ENCODE assay signal across 10 mouse cellular contexts in the genomic region with DNA sequence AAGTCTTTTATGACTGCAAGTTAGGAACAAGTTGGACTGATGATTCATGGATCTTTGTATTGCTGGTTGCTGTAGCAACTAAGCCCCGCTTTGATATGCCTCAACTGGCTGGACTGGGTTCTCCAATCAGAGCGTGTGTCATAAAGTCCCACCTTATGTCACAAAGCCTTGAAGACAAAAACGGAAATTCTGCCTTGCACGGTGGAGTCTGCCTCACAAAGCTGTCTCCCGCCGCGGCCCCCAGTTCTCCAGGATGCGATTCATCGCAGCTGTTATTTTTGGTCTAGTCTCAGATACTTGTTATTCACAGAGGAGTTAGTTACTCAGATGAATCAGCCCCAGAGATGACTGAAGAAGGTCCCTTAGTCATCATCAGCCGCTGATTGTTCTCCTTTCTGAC. TPM values are rescaled to one million over a fixed set of nuclear protein-coding genes. Genes with fewer than 3 reads are reported as not detected.
A peak's percentile ranks its signal among the peaks of the same experiment; 100 is the strongest.
DNase-seq lines count a peak whose midpoint lies in the region; ATAC-seq and TF ChIP-seq lines count a peak whose summit lies in the region.
"Had no signal": no experiment of that assay in that cellular context is flagged by ENCODE, and none has a peak within 500 bp of the region (broad histone marks: within the 10 kb centered on the region; RNA-seq: fewer than 3 reads in every experiment).

No protein-coding gene starts in this region.

- no peak overlapping the region for H3K9ac ChIP-seq in forebrain, postnatal 0 days
- no peak overlapping the region for H3K9ac ChIP-seq in forebrain, embryonic 11.5 days (ENCODE audit: low read length)
- 0 out of 2 replicates have a peak overlapping the region, but pooled peaks have one; percentile 46 for H3K9ac ChIP-seq in CH12.LX (ENCODE audit: insufficient read depth, low read depth)
- H3K9ac ChIP-seq in neural tube, embryonic 15.5 days (replicated peaks) = no peak overlapping the region
- H3K9ac ChIP-seq: heart, embryonic 15.5 days had no signal

- H3K4me1 ChIP-seq in forebrain, postnatal 0 days (ENCODE audit: insufficient read depth) = peaks cover 5% of the 10 kb centered on the region; the same call in 1 of the 2 replicates
- no peaks in the 10 kb centered on the region for H3K4me1 ChIP-seq in forebrain, embryonic 11.5 days (replicated peaks; ENCODE audit: control insufficient read depth, insufficient read depth, low read length)
- H3K4me1 ChIP-seq in CH12.LX (ENCODE audit: control insufficient read depth in 1 of 2, insufficient read depth in 2 of 2) = peaks cover 31 to 64% of the 10 kb centered on the region in 2 experiments
- no peaks in the 10 kb centered on the region for H3K4me1 ChIP-seq in neural tube, embryonic 15.5 days
- H3K4me1 ChIP-seq: heart, embryonic 15.5 days had no signal

- no peak for TF ChIP-seq POLR2A in CH12.LX (IDR thresholded peaks at IDR 0.05; ENCODE audit: low read depth, low read length)

- H3K4me3 ChIP-seq in forebrain, postnatal 0 days (ENCODE audit: low read depth, low read length) = no peak overlapping the region
- H3K4me3 ChIP-seq in forebrain, embryonic 11.5 days (ENCODE audit: low read depth, low read length) = no peak overlapping the region
- H3K4me3 ChIP-seq in CH12.LX (replicated peaks in 1 of 3; ENCODE audit: low read depth in 2 of 3, low read length in 2 of 3, poor library complexity in 1 of 3) = no peak overlapping the region
- no peak overlapping the region for H3K4me3 ChIP-seq in gastrocnemius, adult 2 months
- no peak overlapping the region for H3K4me3 ChIP-seq in neural tube, embryonic 15.5 days (replicated peaks)
- H3K4me3 ChIP-seq: heart, embryonic 15.5 days had no signal

- intact Hi-C loops in gastrocnemius, adult 2 months (cut with DNase I) = loop anchor here (5.0 kb wide), 1 partner anchor 33 kb away; no protein-coding TSS in a partner anchor

- in situ Hi-C loops in CH12.LX (cut with MboI; ENCODE audit: low pct_ligation_motif_present, low pct_unique_long_range_greater_than_20kb, low sequenced_read_pairs) = no loop called here

- no peaks in the 10 kb centered on the region for H3K36me3 ChIP-seq in forebrain, postnatal 0 days (ENCODE audit: insufficient read depth)
- no peaks in the 10 kb centered on the region for H3K36me3 ChIP-seq in forebrain, embryonic 11.5 days (ENCODE audit: control insufficient read depth, insufficient read depth, low read length)
- no peaks in the 10 kb centered on the region for H3K36me3 ChIP-seq in CH12.LX (replicated peaks in 1 of 2; ENCODE audit: control insufficient read depth in 1 of 2, insufficient read depth in 1 of 2, low read length in 1 of 2)
- H3K36me3 ChIP-seq in neural tube, embryonic 15.5 days = no peaks in the 10 kb centered on the region
- H3K36me3 ChIP-seq: G1E; heart, embryonic 15.5 days had no signal

- H3K79me2 ChIP-seq in CH12.LX (replicated peaks; ENCODE audit: control insufficient read depth, extremely low read depth, insufficient read depth, poor library complexity, severe bottlenecking) = no peaks in the 10 kb centered on the region

- H3K27me3 ChIP-seq in forebrain, postnatal 0 days (ENCODE audit: insufficient read depth, low read length) = no peaks in the 10 kb centered on the region
- H3K27me3 ChIP-seq in forebrain, embryonic 11.5 days (ENCODE audit: control insufficient read depth, insufficient read depth, low read length) = 0 out of 2 replicates have a peak, but pooled peaks cover 2% of the 10 kb centered on the region
- H3K27me3 ChIP-seq in CH12.LX (replicated peaks) = no peaks in the 10 kb centered on the region
- no peaks in the 10 kb centered on the region for H3K27me3 ChIP-seq in neural tube, embryonic 15.5 days (replicated peaks)
- H3K27me3 ChIP-seq: heart, embryonic 15.5 days had no signal

- peak; percentile 85 for ATAC-seq in forebrain, postnatal 0 days
- no peak; the same call in 1 of the 2 replicates for ATAC-seq in forebrain, embryonic 11.5 days (replicated peaks; ENCODE audit: low FRiP score)
- no peak for ATAC-seq in neural tube, embryonic 15.5 days (ENCODE audit: low FRiP score)

- no peaks in the 10 kb centered on the region for H3K9me3 ChIP-seq in forebrain, postnatal 0 days (ENCODE audit: low read length)
- no peaks in the 10 kb centered on the region for H3K9me3 ChIP-seq in forebrain, embryonic 11.5 days (ENCODE audit: control insufficient read depth, low read length)
- H3K9me3 ChIP-seq in CH12.LX (replicated peaks; ENCODE audit: low read length) = no peaks in the 10 kb centered on the region
- no peaks in the 10 kb centered on the region for H3K9me3 ChIP-seq in neural tube, embryonic 15.5 days (replicated peaks)
- H3K9me3 ChIP-seq: G1E; heart, embryonic 15.5 days had no signal

- DNase-seq in forebrain, postnatal 0 days = peak; percentile 33
- DNase-seq in forebrain, embryonic 11.5 days (ENCODE audit: low spot score) = no peak
- DNase-seq in CH12.LX (ENCODE audit: extremely low read depth) = peak; percentile 91
- DNase-seq in frontal cortex, postnatal 10 days (ENCODE audit: low spot score in 2 of 2) = peak; percentile 56 to 76
- DNase-seq in layer of hippocampus, postnatal 14 days (ENCODE audit: low spot score in 2 of 2) = peak; percentile 52 to 77
- DNase-seq in right cerebral cortex, postnatal 14 days = peak; percentile 62
- no peak for DNase-seq in gastrocnemius, adult 2 months

- H3K27ac ChIP-seq in forebrain, postnatal 0 days (ENCODE audit: low read depth, low read length) = no peak overlapping the region
- no peak overlapping the region for H3K27ac ChIP-seq in forebrain, embryonic 11.5 days (ENCODE audit: low read depth, low read length)
- H3K27ac ChIP-seq in CH12.LX (ENCODE audit: insufficient read depth, low read depth) = peak overlapping the region; percentile 97; the same call in 1 of the 2 replicates
- no peak overlapping the region for H3K27ac ChIP-seq in gastrocnemius, adult 2 months
- H3K27ac ChIP-seq in neural tube, embryonic 15.5 days (replicated peaks) = no peak overlapping the region
- H3K27ac ChIP-seq: heart, embryonic 15.5 days had no signal

- TF ChIP-seq EP300 in CH12.LX (IDR thresholded peaks at IDR 0.05; ENCODE audit: low read length) = peak; percentile 54; the same call in 1 of the 2 replicates

- TF ChIP-seq RAD21 in CH12.LX (IDR thresholded peaks at IDR 0.05; ENCODE audit: low read depth, low read length) = no peak

- no peak overlapping the region for H3K4me2 ChIP-seq in forebrain, postnatal 0 days (ENCODE audit: low read depth)
- no peak overlapping the region for H3K4me2 ChIP-seq in forebrain, embryonic 11.5 days (ENCODE audit: low read depth, low read length, severe bottlenecking)
- H3K4me2 ChIP-seq in CH12.LX (ENCODE audit: insufficient read depth, low read depth, poor library complexity, severe bottlenecking) = peak overlapping the region; percentile 83
- no peak overlapping the region for H3K4me2 ChIP-seq in neural tube, embryonic 15.5 days
- H3K4me2 ChIP-seq: heart, embryonic 15.5 days had no signal

- WGBS in forebrain, postnatal 0 days = 53% methylated on average over 10 of the region's 10 CpGs
- 69% methylated on average over 10 of the region's 10 CpGs for whole genome bisulfite sequencing in forebrain, embryonic 11.5 days
- 69% methylated on average over 10 of the region's 10 CpGs for WGBS in neural tube, embryonic 15.5 days

- dilution Hi-C loops in CH12.LX (cut with MboI; ENCODE audit: extremely low pct_ligation_motif_present, extremely low pct_unique_long_range_greater_than_20kb, low sequenced_read_pairs) = no loop called here

- TF ChIP-seq CTCF in forebrain, postnatal 0 days (IDR thresholded peaks at IDR 0.05; ENCODE audit: low read depth) = no peak
- no peak for TF ChIP-seq CTCF in CH12.LX (conservative IDR thresholded peaks at IDR 0.05 in 1 of 2, IDR thresholded peaks at IDR 0.05 in 1 of 2; ENCODE audit: low read depth in 2 of 2, low read length in 2 of 2)
- TF ChIP-seq CTCF in gastrocnemius, adult 2 months (IDR thresholded peaks at IDR 0.05) = no peak

TF ChIP-seq in CH12.LX, 34 proteins besides CTCF, POLR2A, EP300 and RAD21 (continues in another document):
- TF ChIP-seq ELF1 (IDR thresholded peaks at IDR 0.05; ENCODE audit: low read depth, low read length) (no peak), KAT2A (IDR thresholded peaks at IDR 0.05; ENCODE audit: insufficient replicate concordance, low read length) (no peak), GABPA (IDR thresholded peaks at IDR 0.05; ENCODE audit: insufficient replicate concordance, low read depth, low read length) (no peak), ZC3H11A (IDR thresholded peaks at IDR 0.05; ENCODE audit: low read depth, low read length) (no peak), IRF4 (IDR thresholded peaks at IDR 0.05; ENCODE audit: low read depth, low read length) (peak; percentile 84), CHD1 (IDR thresholded peaks at IDR 0.05; ENCODE audit: low read depth, low read length) (no peak), ZKSCAN1 (IDR thresholded peaks at IDR 0.05; ENCODE audit: borderline replicate concordance, low read depth, low read length) (no peak), ETS1 (conservative IDR thresholded peaks at IDR 0.05; ENCODE audit: low read depth, low read length) (peak; percentile 95), TBP (conservative IDR thresholded peaks at IDR 0.05; ENCODE audit: low read depth, low read length) (no peak), MXI1 (IDR thresholded peaks at IDR 0.05; ENCODE audit: low read depth, low read length) (peak; percentile 66), NELFE (IDR thresholded peaks at IDR 0.05; ENCODE audit: low read depth, low read length) (no peak), MAX (IDR thresholded peaks at IDR 0.05; ENCODE audit: low read length) (no peak)

RNA-seq across cellular contexts. Expression of gene Ociad2, which starts 3.5 kb away (rescaled TPM):
- total RNA-seq in forebrain, postnatal 0 days (2014; rRNA removed) = 12.7 and 16.5 TPM in 2 replicates
- polyA plus RNA-seq in forebrain, postnatal 0 days (2015; fragmentation: Nextera tagmentation; extraction: Ambion mirVana) = 25.5 and 30.6 TPM in 2 replicates
- polyA plus RNA-seq in forebrain, embryonic 11.5 days (2014; fragmentation: Nextera tagmentation; extraction: Ambion mirVana) = 8.8 and 9.1 TPM in 2 replicates
- total RNA-seq in CH12.LX (2012; rRNA removed) (5.3 and 6.3 TPM in 2 replicates), CH12.LX (2014; rRNA removed) (1.9 and 2.3 TPM in 2 replicates)
- 3.2 and 4.4 TPM in 2 replicates for polyA plus RNA-seq in CH12.LX (2012; ENCODE audit: insufficient read length, low read depth)
- total RNA-seq in layer of hippocampus, postnatal 14 days (2021) = 100 to 1,000 TPM; 108 to 112 TPM
- 10 to 100 TPM; 36.9 to 56.5 TPM for total RNA-seq in gastrocnemius, adult 2 months (2021)
- polyA plus RNA-seq in neural tube, embryonic 15.5 days (2015; fragmentation: Nextera tagmentation; extraction: Ambion mirVana) = 25.4 and 35.8 TPM in 2 replicates
- polyA plus RNA-seq: G1E had no signal

RNA-seq across cellular contexts. Expression of gene Ociad1, which starts 51.7 kb away (rescaled TPM):
- 237 and 265 TPM in 2 replicates for total RNA-seq in forebrain, postnatal 0 days (2014; rRNA removed)
- polyA plus RNA-seq in forebrain, postnatal 0 days (2015; fragmentation: Nextera tagmentation; extraction: Ambion mirVana) = 336 and 379 TPM in 2 replicates
- polyA plus RNA-seq in forebrain, embryonic 11.5 days (2014; fragmentation: Nextera tagmentation; extraction: Ambion mirVana) = 143 and 144 TPM in 2 replicates
- total RNA-seq in CH12.LX (2012; rRNA removed) (153 and 164 TPM in 2 replicates), CH12.LX (2014; rRNA removed) (292 and 359 TPM in 2 replicates)
- polyA plus RNA-seq in CH12.LX (2012; ENCODE audit: insufficient read length, low read depth) = 285 and 329 TPM in 2 replicates
- total RNA-seq in layer of hippocampus, postnatal 14 days (2021) = 100 to 1,000 TPM; 390 to 412 TPM
- 100 to 1,000 TPM; 147 to 166 TPM for total RNA-seq in gastrocnemius, adult 2 months (2021)
- polyA plus RNA-seq in neural tube, embryonic 15.5 days (2015; fragmentation: Nextera tagmentation; extraction: Ambion mirVana) = 376 and 411 TPM in 2 replicates

Comparison
In these comparisons a context has a peak if more than half of its experiments do, and no peak if none do; other contexts are left out.
1. DNase-seq: peak in forebrain, postnatal 0 days (single experiment), CH12.LX (single experiment), frontal cortex, postnatal 10 days (2 of 2), layer of hippocampus, postnatal 14 days (2 of 2) and right cerebral cortex, postnatal 14 days (single experiment); none in forebrain, embryonic 11.5 days (single experiment) and gastrocnemius, adult 2 months (single experiment).